Comparison of ENCODE assay signal across 8 mouse cellular contexts in genomic region chr1:80218268-80218667, GRCm38 (mm10). TPM values are rescaled to one million over a fixed set of nuclear protein-coding genes. Genes with fewer than 3 reads are reported as not detected.
A peak's percentile ranks its signal among the peaks of the same experiment; 100 is the strongest.
DNase-seq lines count a peak whose midpoint lies in the region; ATAC-seq and TF ChIP-seq lines count a peak whose summit lies in the region.
"Had no signal": no experiment of that assay in that cellular context is flagged by ENCODE, and none has a peak within 500 bp of the region (broad histone marks: within the 10 kb centered on the region; RNA-seq: fewer than 3 reads in every experiment).

TSS of gene Fam124b (minus strand) at chr1:80218473.

- no peak for TF ChIP-seq POLR2A in limb, embryonic 14.5 days (IDR thresholded peaks at IDR 0.05; ENCODE audit: borderline replicate concordance, extremely low read depth, insufficient read depth, insufficient read length)

- peak; percentile 74 for ATAC-seq in embryonic facial prominence, embryonic 14.5 days (ENCODE audit: low read depth)
- ATAC-seq in limb, embryonic 14.5 days (ENCODE audit: low FRiP score, low read depth), result peak; percentile 45
- peak; percentile 53; the same call in 1 of the 2 replicates for ATAC-seq in stomach, postnatal 0 days (ENCODE audit: low FRiP score, low TSS enrichment)

- H3K4me2 ChIP-seq in embryonic facial prominence, embryonic 14.5 days (ENCODE audit: low read depth, low read length), result no peak within 1 kb of the TSS
- no peak within 1 kb of the TSS for H3K4me2 ChIP-seq in limb, embryonic 14.5 days (replicated peaks; ENCODE audit: low read depth, low read length, severe bottlenecking)
- H3K4me2 ChIP-seq in stomach, postnatal 0 days (replicated peaks; ENCODE audit: low read depth), result no peak within 1 kb of the TSS

- no peak for TF ChIP-seq CTCF in stomach, postnatal 0 days (IDR thresholded peaks at IDR 0.05; ENCODE audit: low read depth)
- no peak for TF ChIP-seq CTCF in left cerebral cortex, adult 2 months (IDR thresholded peaks at IDR 0.05)

- peak; percentile 54 for DNase-seq in R1 (ENCODE audit: low read depth, low spot score)
- peak; percentile 64 for DNase-seq in embryonic facial prominence, embryonic 14.5 days (ENCODE audit: low spot score)
- peak; percentile 20 for DNase-seq in hindbrain, embryonic 10.5 days (ENCODE audit: low spot score)
- peak; percentile 27 for DNase-seq in limb, embryonic 14.5 days (ENCODE audit: low spot score)
- no peak for DNase-seq in stomach, postnatal 0 days (ENCODE audit: low spot score)
- DNase-seq in right cerebral cortex, postnatal 25 days, result no peak
- DNase-seq in left cerebral cortex, adult 2 months (ENCODE audit: extremely low spot score in 1 of 2, low spot score in 2 of 2), result no peak

- no peak within 1 kb of the TSS for H3K9ac ChIP-seq in embryonic facial prominence, embryonic 14.5 days (ENCODE audit: low read depth, low read length)
- H3K9ac ChIP-seq in limb, embryonic 14.5 days (ENCODE audit: low read depth, low read length, severe bottlenecking), result no peak within 1 kb of the TSS
- no peak within 1 kb of the TSS for H3K9ac ChIP-seq in stomach, postnatal 0 days (ENCODE audit: low read length)

- H3K27me3 ChIP-seq in embryonic facial prominence, embryonic 14.5 days (replicated peaks; ENCODE audit: control insufficient read depth, insufficient read depth, low read length), result no peaks in the 10 kb centered on the region
- H3K27me3 ChIP-seq in hindbrain, embryonic 10.5 days (ENCODE audit: insufficient read depth, poor library complexity, severe bottlenecking), result no peaks in the 10 kb centered on the region
- no peaks in the 10 kb centered on the region for H3K27me3 ChIP-seq in limb, embryonic 14.5 days (ENCODE audit: control insufficient read depth, insufficient read depth, low read length)
- no peaks in the 10 kb centered on the region for H3K27me3 ChIP-seq in stomach, postnatal 0 days (ENCODE audit: control insufficient read depth, insufficient read depth, low read length)

- no peaks in the 10 kb centered on the region for H3K9me3 ChIP-seq in embryonic facial prominence, embryonic 14.5 days (ENCODE audit: control insufficient read depth, low read length)
- no peaks in the 10 kb centered on the region for H3K9me3 ChIP-seq in hindbrain, embryonic 10.5 days
- H3K9me3 ChIP-seq in limb, embryonic 14.5 days (ENCODE audit: control insufficient read depth, low read length), result no peaks in the 10 kb centered on the region
- no peaks in the 10 kb centered on the region for H3K9me3 ChIP-seq in stomach, postnatal 0 days (ENCODE audit: control insufficient read depth, low read length)

- no peak within 1 kb of the TSS for H3K4me3 ChIP-seq in embryonic facial prominence, embryonic 14.5 days (ENCODE audit: low read depth, low read length)
- no peak within 1 kb of the TSS for H3K4me3 ChIP-seq in hindbrain, embryonic 10.5 days
- H3K4me3 ChIP-seq in limb, embryonic 14.5 days (replicated peaks; ENCODE audit: low read length), result no peak within 1 kb of the TSS
- no peak within 1 kb of the TSS for H3K4me3 ChIP-seq in stomach, postnatal 0 days (ENCODE audit: low read depth, low read length)
- no peak within 1 kb of the TSS for H3K4me3 ChIP-seq in left cerebral cortex, adult 2 months

- intact Hi-C loops in left cerebral cortex, adult 2 months (cut with DNase I), result no loop called here

- no peak for TF ChIP-seq EP300 in stomach, postnatal 0 days (optimal IDR thresholded peaks at IDR 0.05)

- H3K36me3 ChIP-seq in embryonic facial prominence, embryonic 14.5 days (ENCODE audit: control insufficient read depth, insufficient read depth, low read length), result no peaks in the 10 kb centered on the region
- no peaks in the 10 kb centered on the region for H3K36me3 ChIP-seq in hindbrain, embryonic 10.5 days
- H3K36me3 ChIP-seq in limb, embryonic 14.5 days (ENCODE audit: control insufficient read depth, insufficient read depth, low read length), result no peaks in the 10 kb centered on the region
- no peaks in the 10 kb centered on the region for H3K36me3 ChIP-seq in stomach, postnatal 0 days (ENCODE audit: control insufficient read depth, insufficient read depth, low read length)

- 70% methylated on average over 6 of the region's 6 CpGs for WGBS in embryonic facial prominence, embryonic 14.5 days
- WGBS in hindbrain, embryonic 10.5 days, result 82% methylated on average over 6 of the region's 6 CpGs
- 60% methylated on average over 6 of the region's 6 CpGs for WGBS in limb, embryonic 14.5 days
- WGBS in stomach, postnatal 0 days, result 72% methylated on average over 6 of the region's 6 CpGs

- no peaks in the 10 kb centered on the region for H3K4me1 ChIP-seq in embryonic facial prominence, embryonic 14.5 days (ENCODE audit: control insufficient read depth, insufficient read depth, low read length)
- 0 out of 2 replicates have a peak, but pooled peaks cover 3% of the 10 kb centered on the region for H3K4me1 ChIP-seq in hindbrain, embryonic 10.5 days (replicated peaks)
- H3K4me1 ChIP-seq in limb, embryonic 14.5 days (ENCODE audit: control insufficient read depth, insufficient read depth, low read length), result peaks cover 6% of the 10 kb centered on the region
- H3K4me1 ChIP-seq in stomach, postnatal 0 days (replicated peaks; ENCODE audit: control insufficient read depth, insufficient read depth), result no peaks in the 10 kb centered on the region

- no peak within 1 kb of the TSS; the same call in 1 of the 2 replicates for H3K27ac ChIP-seq in embryonic facial prominence, embryonic 14.5 days (replicated peaks; ENCODE audit: low read depth, low read length)
- H3K27ac ChIP-seq in hindbrain, embryonic 10.5 days, result no peak within 1 kb of the TSS
- 0 out of 2 replicates have a peak within 1 kb of the TSS, but pooled peaks have one; percentile 13 for H3K27ac ChIP-seq in limb, embryonic 14.5 days (replicated peaks; ENCODE audit: low read depth, low read length)
- no peak within 1 kb of the TSS for H3K27ac ChIP-seq in stomach, postnatal 0 days (replicated peaks)
- no peak within 1 kb of the TSS for H3K27ac ChIP-seq in left cerebral cortex, adult 2 months

RNA-seq across cellular contexts. Expression of gene Fam124b, which starts in this region (rescaled TPM):
- 1.1 and 1.4 TPM in 2 replicates for polyA plus RNA-seq in embryonic facial prominence, embryonic 14.5 days (2014; fragmentation: Nextera tagmentation; extraction: Ambion mirVana)
- polyA plus RNA-seq in hindbrain, embryonic 10.5 days (2016; fragmentation: Nextera tagmentation; extraction: Ambion mirVana), result 0.17 and 0.27 TPM in 2 replicates
- 0.40 and 0.58 TPM in 2 replicates for polyA plus RNA-seq in limb, embryonic 14.5 days (2012; rRNA removed)
- 1.0 and 1.5 TPM in 2 replicates for polyA plus RNA-seq in limb, embryonic 14.5 days (2014; fragmentation: Nextera tagmentation; extraction: Ambion mirVana)
- polyA plus RNA-seq in stomach, postnatal 0 days (2015; fragmentation: Nextera tagmentation; extraction: Ambion mirVana), result 0.29 and 0.30 TPM in 2 replicates
- under 1 TPM; 0.32 to 0.63 TPM for total RNA-seq in left cerebral cortex, adult 2 months (2021)
- polyA plus RNA-seq: cortical plate, adult 2 months had no signal

Comparison
In these comparisons a context has a peak if more than half of its experiments do, and no peak if none do; other contexts are left out.
1. Peak in DNase-seq in hindbrain, embryonic 10.5 days; RNA of the gene not detected or under 1 TPM.
2. Peak in ATAC-seq in stomach, postnatal 0 days; RNA of the gene not detected or under 1 TPM.
3. DNase-seq: peak in R1 (single experiment), embryonic facial prominence, embryonic 14.5 days (single experiment) and limb, embryonic 14.5 days (single experiment); none in stomach, postnatal 0 days (single experiment), right cerebral cortex, postnatal 25 days (single experiment) and left cerebral cortex, adult 2 months (0 of 2).
4. Peak in every context shown above with its lines, with median percentiles within 50 percentile points of each other: ATAC-seq.